26 mouse cellular contexts compared by ENCODE assay signal in the genomic region with DNA sequence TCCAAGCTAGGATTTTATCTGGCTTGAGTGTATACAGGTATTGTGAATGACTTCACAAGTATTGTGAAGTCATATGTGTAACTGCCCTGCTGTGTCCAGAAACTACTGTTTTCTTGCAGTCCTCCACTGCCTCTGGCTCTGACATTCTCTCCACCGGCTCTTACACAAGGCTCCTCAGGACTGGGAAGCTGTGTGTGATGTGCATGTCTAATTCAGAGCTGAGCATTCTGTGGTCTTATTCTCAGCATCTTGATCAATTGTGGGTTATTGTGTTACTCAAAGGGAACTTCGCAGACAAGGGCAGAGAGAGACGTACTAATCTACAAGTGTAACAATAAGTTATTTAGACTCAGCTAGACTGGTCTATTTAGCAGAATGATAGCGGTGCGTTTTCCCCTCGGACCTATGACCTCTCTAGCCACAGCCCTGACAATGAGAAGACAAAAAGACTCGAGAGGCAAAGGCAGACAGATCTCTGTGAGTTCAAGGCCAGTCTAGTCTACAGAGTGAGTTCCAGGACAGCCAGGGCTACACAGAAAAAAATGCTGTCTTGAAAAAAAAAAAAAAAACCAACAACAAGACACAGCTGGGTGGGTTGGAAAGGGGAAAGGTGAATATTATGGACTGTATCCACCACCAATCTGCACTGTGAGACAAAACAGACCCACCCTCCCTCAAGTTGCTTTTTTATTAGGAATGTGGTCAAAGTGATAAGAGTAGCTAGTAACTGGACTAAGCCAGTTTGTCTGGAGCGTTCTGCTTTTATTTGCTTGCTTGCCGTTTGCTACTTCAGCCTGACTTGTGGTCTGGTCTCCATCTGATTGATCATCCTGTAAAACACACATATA. TPM values are rescaled to one million over a fixed set of nuclear protein-coding genes. Genes with fewer than 3 reads are reported as not detected.
DNase-seq lines count a peak whose midpoint lies in the region; ATAC-seq and TF ChIP-seq lines count a peak whose summit lies in the region.
"Had no signal": no experiment of that assay in that cellular context is flagged by ENCODE, and none has a peak within 500 bp of the region (broad histone marks: within the 10 kb centered on the region; RNA-seq: fewer than 3 reads in every experiment).

No protein-coding gene starts in this region.

- no peak overlapping the region for H3K9ac ChIP-seq in hindbrain, embryonic 12.5 days
- H3K9ac ChIP-seq in hindbrain, embryonic 14.5 days: no peak overlapping the region
- H3K9ac ChIP-seq in liver, embryonic 14.5 days (replicated peaks): no peak overlapping the region
- H3K9ac ChIP-seq: liver, embryonic 13.5 days; neural tube, embryonic 13.5 days had no signal

- no peaks in the 10 kb centered on the region for H3K36me3 ChIP-seq in hindbrain, embryonic 12.5 days
- H3K36me3 ChIP-seq in hindbrain, embryonic 14.5 days (replicated peaks; ENCODE audit: control insufficient read depth, insufficient read depth): no peaks in the 10 kb centered on the region
- H3K36me3 ChIP-seq in G1E (replicated peaks): no peaks in the 10 kb centered on the region
- H3K36me3 ChIP-seq in liver, embryonic 14.5 days (replicated peaks; ENCODE audit: control insufficient read depth, insufficient read depth, low read depth): no peaks in the 10 kb centered on the region
- H3K36me3 ChIP-seq: heart, embryonic 10.5 days; limb, embryonic 10.5 days; liver, embryonic 13.5 days; neural tube, embryonic 13.5 days had no signal

- H3K9me3 ChIP-seq in hindbrain, embryonic 12.5 days (replicated peaks): no peaks in the 10 kb centered on the region
- no peaks in the 10 kb centered on the region for H3K9me3 ChIP-seq in hindbrain, embryonic 14.5 days (ENCODE audit: control insufficient read depth, low read length)
- H3K9me3 ChIP-seq in G1E (replicated peaks): no peaks in the 10 kb centered on the region
- H3K9me3 ChIP-seq in liver, embryonic 14.5 days (ENCODE audit: control insufficient read depth, low read length): no peaks in the 10 kb centered on the region
- H3K9me3 ChIP-seq: heart, embryonic 10.5 days; limb, embryonic 10.5 days; liver, embryonic 13.5 days; neural tube, embryonic 13.5 days had no signal

- TF ChIP-seq CTCF in G1E (IDR thresholded peaks at IDR 0.05; ENCODE audit: low read depth, low read length): no peak
- no peak for TF ChIP-seq CTCF in liver, embryonic 14.5 days (IDR thresholded peaks at IDR 0.05; ENCODE audit: low read depth)

- no peaks in the 10 kb centered on the region; the same call in 1 of the 2 replicates for H3K27me3 ChIP-seq in hindbrain, embryonic 12.5 days
- H3K27me3 ChIP-seq in hindbrain, embryonic 14.5 days (ENCODE audit: control insufficient read depth, insufficient read depth, low read length): no peaks in the 10 kb centered on the region
- H3K27me3 ChIP-seq in G1E (ENCODE audit: insufficient read depth, low read length): peaks cover 19% of the 10 kb centered on the region
- no peaks in the 10 kb centered on the region for H3K27me3 ChIP-seq in liver, embryonic 14.5 days (ENCODE audit: control insufficient read depth, insufficient read depth, low read length)
- H3K27me3 ChIP-seq: liver, embryonic 13.5 days; neural tube, embryonic 13.5 days had no signal

- H3K4me1 ChIP-seq in hindbrain, embryonic 12.5 days: peaks cover 8% of the 10 kb centered on the region
- H3K4me1 ChIP-seq in hindbrain, embryonic 14.5 days (replicated peaks; ENCODE audit: control insufficient read depth, insufficient read depth, low read length): no peaks in the 10 kb centered on the region
- H3K4me1 ChIP-seq in G1E (ENCODE audit: insufficient read depth, low read depth, low read length): peaks cover 72% of the 10 kb centered on the region
- peaks cover 2 to 35% of the 10 kb centered on the region in 2 experiments; a peak in 3 of 4 replicates for H3K4me1 ChIP-seq in liver, embryonic 14.5 days (replicated peaks; ENCODE audit: control insufficient read depth in 2 of 2, insufficient read depth in 2 of 2, low read length in 1 of 2)

- H3K4me2 ChIP-seq in hindbrain, embryonic 12.5 days (replicated peaks): no peak overlapping the region
- no peak overlapping the region for H3K4me2 ChIP-seq in hindbrain, embryonic 14.5 days (replicated peaks)
- no peak overlapping the region for H3K4me2 ChIP-seq in liver, embryonic 14.5 days (ENCODE audit: low read depth)
- H3K4me2 ChIP-seq: liver, embryonic 13.5 days; neural tube, embryonic 13.5 days had no signal

- 37% methylated on average over 9 of the region's 9 CpGs for WGBS in hindbrain, embryonic 12.5 days
- WGBS in hindbrain, embryonic 14.5 days: 25% methylated on average over 9 of the region's 9 CpGs
- 51% methylated on average over 9 of the region's 9 CpGs for WGBS in liver, embryonic 14.5 days (ENCODE audit: insufficient replicate concordance)

- no peak overlapping the region for H3K4me3 ChIP-seq in hindbrain, embryonic 12.5 days
- no peak overlapping the region for H3K4me3 ChIP-seq in hindbrain, embryonic 14.5 days (replicated peaks; ENCODE audit: low read length)
- H3K4me3 ChIP-seq in G1E (ENCODE audit: low read depth, low read length): no peak overlapping the region
- no peak overlapping the region for H3K4me3 ChIP-seq in liver, embryonic 14.5 days (ENCODE audit: insufficient read depth in 1 of 2, low read depth in 2 of 2, low read length in 2 of 2)
- H3K4me3 ChIP-seq: heart, embryonic 10.5 days; limb, embryonic 10.5 days; liver, embryonic 13.5 days; neural tube, embryonic 13.5 days had no signal

- no peak for DNase-seq in hindbrain, embryonic 14.5 days (ENCODE audit: low spot score)
- DNase-seq in ES-CJ7 (ENCODE audit: low read depth, low spot score) (peak; percentile 32), G1E (ENCODE audit: low spot score) (peak; percentile 44)
- DNase-seq in liver, embryonic 14.5 days (ENCODE audit: low read depth in 3 of 3, low spot score in 3 of 3): no peak
- DNase-seq in adrenal gland, postnatal 36 days: no peak
- DNase-seq: adrenal gland, postnatal 14 days; cerebellum, adult 11-12 months; cerebellum, postnatal 14 days; heart, postnatal 10 days; kidney, adult 11 months; liver, embryonic 13.5 days; right cerebral cortex, postnatal 25 days; thymus, adult 2 months had no signal

- TF ChIP-seq EP300 in liver, embryonic 14.5 days (IDR thresholded peaks at IDR 0.05; ENCODE audit: low read depth): 0 out of 2 replicates have a peak, but pooled peaks have one; percentile 20

- H3K27ac ChIP-seq in hindbrain, embryonic 12.5 days: 0 out of 2 replicates have a peak overlapping the region, but pooled peaks have one; percentile 23
- no peak overlapping the region for H3K27ac ChIP-seq in hindbrain, embryonic 14.5 days
- H3K27ac ChIP-seq in liver, embryonic 14.5 days: no peak overlapping the region
- H3K27ac ChIP-seq: heart, embryonic 10.5 days; limb, embryonic 10.5 days; liver, embryonic 13.5 days; macrophage; neural tube, embryonic 13.5 days had no signal

- 0 out of 2 replicates have a peak, but pooled peaks have one; percentile 29 for ATAC-seq in hindbrain, embryonic 12.5 days (ENCODE audit: low FRiP score)
- ATAC-seq in hindbrain, embryonic 14.5 days (ENCODE audit: low FRiP score): no peak
- ATAC-seq in G1E (ENCODE audit: extremely low read depth, insufficient number of reproducible peaks, low FRiP score, poor library complexity, severe bottlenecking): peak; percentile 70
- 0 out of 2 replicates have a peak, but pooled peaks have one; percentile 13 for ATAC-seq in liver, embryonic 14.5 days (ENCODE audit: insufficient read depth)
- ATAC-seq in megakaryocyte, adult 5-6 weeks (ENCODE audit: poor library complexity, severe bottlenecking): no peak
- ATAC-seq: forebrain, embryonic 16.5 days; hindbrain, embryonic 16.5 days had no signal

RNA-seq across cellular contexts. Expression of a gene that starts 30.4 kb away (rescaled TPM):
- polyA plus RNA-seq in hindbrain, embryonic 12.5 days (2016; fragmentation: Nextera tagmentation; extraction: Ambion mirVana): 5.8 and 6.9 TPM in 2 replicates
- 0.65 and 1.2 TPM in 2 replicates for polyA plus RNA-seq in hindbrain, embryonic 14.5 days (2014; fragmentation: Nextera tagmentation; extraction: Ambion mirVana)
- total RNA-seq in G1E (2014; fragmentation: Nextera tagmentation) (4.3 and 5.0 TPM in 2 replicates), G1E (2017) (7.5 and 7.9 TPM in 2 replicates)
- 12.1 and 12.5 TPM in 2 replicates for polyA plus RNA-seq in G1E (2012)
- polyA plus RNA-seq in liver, embryonic 14.5 days (2012; rRNA removed): 3.1 and 3.2 TPM in 2 replicates
- 3.6 and 4.1 TPM in 2 replicates for polyA plus RNA-seq in liver, embryonic 14.5 days (2014; fragmentation: Nextera tagmentation; extraction: Ambion mirVana)
- 10 to 100 TPM in 1 of 2 experiments, 1 to 10 TPM in 1; 8.6 to 13.9 TPM for total RNA-seq in adrenal gland, postnatal 36 days (2021)
- total RNA-seq in megakaryocyte, adult 5-6 weeks (2015): 0.13 and 0.30 TPM in 2 replicates
- 0.22 and 2.0 TPM in 2 replicates for total RNA-seq in megakaryocyte, adult 5-6 weeks (2017)

RNA-seq across cellular contexts. Expression of a gene that starts 57.0 kb away (rescaled TPM):
- polyA plus RNA-seq in hindbrain, embryonic 12.5 days (2016; fragmentation: Nextera tagmentation; extraction: Ambion mirVana): 0.14 TPM in 1 of 2 replicates, not detected in the other
- polyA plus RNA-seq in hindbrain, embryonic 14.5 days (2014; fragmentation: Nextera tagmentation; extraction: Ambion mirVana): not detected in 2 replicates
- total RNA-seq in G1E (2014; fragmentation: Nextera tagmentation): not detected in 2 replicates
- 0.12 and 0.16 TPM in 2 replicates for total RNA-seq in G1E (2017)
- not detected in 2 replicates for polyA plus RNA-seq in G1E (2012)
- 5.4 and 8.5 TPM in 2 replicates for polyA plus RNA-seq in liver, embryonic 14.5 days (2012; rRNA removed)
- polyA plus RNA-seq in liver, embryonic 14.5 days (2014; fragmentation: Nextera tagmentation; extraction: Ambion mirVana): 8.8 and 10.5 TPM in 2 replicates
- not detected for total RNA-seq in adrenal gland, postnatal 36 days (2021)
- not detected in 2 replicates for total RNA-seq in megakaryocyte, adult 5-6 weeks (2015)
- total RNA-seq in megakaryocyte, adult 5-6 weeks (2017): not detected in 2 replicates
- total RNA-seq: adrenal gland, postnatal 14 days; gastrocnemius, postnatal 4 days; heart, postnatal 10 days; layer of hippocampus, postnatal 10 days; left cerebral cortex, adult 8-10 months had no signal
- polyA plus RNA-seq: C2C12; forebrain, embryonic 16.5 days; kidney, embryonic 16.5 days; limb, embryonic 10.5 days; macrophage had no signal

Comparison
In these comparisons a context has a peak if more than half of its experiments do, and no peak if none do; other contexts are left out.
1. ATAC-seq: peak in hindbrain, embryonic 12.5 days (single experiment), G1E (single experiment) and liver, embryonic 14.5 days (single experiment); none in hindbrain, embryonic 14.5 days (single experiment) and megakaryocyte, adult 5-6 weeks (single experiment).
2. DNase-seq: peak in ES-CJ7 (single experiment) and G1E (single experiment); none in hindbrain, embryonic 14.5 days (single experiment), liver, embryonic 14.5 days (0 of 3) and adrenal gland, postnatal 36 days (0 of 2).